Mouse (Mus musculus): ENCODE measurements around the gene Sdccag8. TPM values are rescaled to one million over a fixed set of nuclear protein-coding genes. Genes with fewer than 3 reads are reported as not detected.
A peak's percentile ranks its signal among the peaks of the same experiment; 100 is the strongest.

Gene Sdccag8
- polyA plus RNA-seq, 1 experiment from 2014 or later: 19.2 TPM

- H3K9ac ChIP-seq (ENCODE audit: low read length): peak overlapping the region; percentile 19; the same call in 1 of the 2 replicates
- WGBS: 17% methylated on average over 7 of the region's 7 CpGs
- peaks cover 56% of the 10 kb centered on the region for H3K4me1 ChIP-seq (ENCODE audit: control insufficient read depth, insufficient read depth, low read length)
- ATAC-seq (ENCODE audit: insufficient read depth, low FRiP score, low TSS enrichment) (peak; percentile 65), DNase-seq (ENCODE audit: low spot score) (peak; percentile 50)
- H3K9me3 ChIP-seq (ENCODE audit: control insufficient read depth, low read length): no peaks in the 10 kb centered on the region
- no peak overlapping the region for H3K4me3 ChIP-seq (ENCODE audit: low read depth, low read length)
- H3K27ac ChIP-seq (ENCODE audit: low read depth, low read length): peak overlapping the region; percentile 89
- H3K4me2 ChIP-seq (ENCODE audit: low read depth): no peak overlapping the region
- H3K36me3 ChIP-seq (ENCODE audit: control insufficient read depth, insufficient read depth, low read length): no peaks in the 10 kb centered on the region
- no peaks in the 10 kb centered on the region for H3K27me3 ChIP-seq (ENCODE audit: control insufficient read depth, insufficient read depth, low read length)
These were observed 179.6 kb downstream of the Sdccag8 start for GRCm38 (mm10) chr1:176994087-176994486.

DNA sequence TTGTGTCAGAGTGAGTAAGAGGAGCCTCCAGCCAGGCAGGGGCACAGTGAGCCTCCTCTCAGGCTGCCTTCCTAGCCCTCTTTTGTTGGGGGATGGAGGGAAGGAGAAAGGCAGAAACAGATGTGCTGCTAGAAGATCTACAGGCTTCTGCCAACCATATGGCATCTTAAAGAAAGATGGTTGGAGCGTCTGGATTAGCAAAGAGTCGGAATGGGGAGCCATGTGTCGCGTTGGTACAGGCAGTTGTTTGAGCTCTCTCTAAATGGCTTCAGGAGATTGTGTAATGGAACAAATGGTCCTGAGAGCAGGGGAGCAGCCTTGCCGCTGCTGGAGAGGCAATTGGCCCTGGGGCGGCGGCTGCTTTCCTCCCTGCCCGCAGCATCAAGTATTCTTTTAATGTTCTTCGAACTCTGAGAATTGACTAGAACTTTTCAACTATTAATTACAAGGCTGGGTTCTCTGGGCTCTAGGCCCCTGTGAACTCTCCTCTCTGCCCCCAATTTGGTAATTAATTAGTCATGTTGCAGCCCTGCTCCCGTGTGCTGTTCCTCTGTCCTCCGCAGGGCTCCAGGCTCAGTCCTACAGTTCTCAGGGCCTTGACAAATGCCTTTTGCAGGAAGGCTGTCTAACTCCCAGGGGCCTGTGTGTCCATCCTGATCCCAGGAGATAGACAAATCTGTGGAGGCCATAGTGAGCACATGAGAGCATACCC lies 180.4 kb downstream of the Sdccag8 start:
- Histone ChIP-seq H3K4me1 (ENCODE audit: control insufficient read depth, insufficient read depth, low read length) (peaks cover 57% of the 10 kb centered on the region), H3K4me2 (ENCODE audit: low read depth) (no peak overlapping the region), H3K27ac (ENCODE audit: low read depth, low read length) (peak overlapping the region; percentile 89), H3K9me3 (ENCODE audit: control insufficient read depth, low read length) (no peaks in the 10 kb centered on the region), H3K27me3 (ENCODE audit: control insufficient read depth, insufficient read depth, low read length) (no peaks in the 10 kb centered on the region), H3K36me3 (ENCODE audit: control insufficient read depth, insufficient read depth, low read length) (no peaks in the 10 kb centered on the region), H3K9ac (ENCODE audit: low read length) (peak overlapping the region; percentile 15), H3K4me3 (ENCODE audit: low read depth, low read length) (no peak overlapping the region)
- DNase-seq (ENCODE audit: low spot score) (peak; percentile 52), ATAC-seq (ENCODE audit: insufficient read depth, low FRiP score, low TSS enrichment) (no peak)
- WGBS: 17% methylated on average over 11 of the region's 11 CpGs

DNA sequence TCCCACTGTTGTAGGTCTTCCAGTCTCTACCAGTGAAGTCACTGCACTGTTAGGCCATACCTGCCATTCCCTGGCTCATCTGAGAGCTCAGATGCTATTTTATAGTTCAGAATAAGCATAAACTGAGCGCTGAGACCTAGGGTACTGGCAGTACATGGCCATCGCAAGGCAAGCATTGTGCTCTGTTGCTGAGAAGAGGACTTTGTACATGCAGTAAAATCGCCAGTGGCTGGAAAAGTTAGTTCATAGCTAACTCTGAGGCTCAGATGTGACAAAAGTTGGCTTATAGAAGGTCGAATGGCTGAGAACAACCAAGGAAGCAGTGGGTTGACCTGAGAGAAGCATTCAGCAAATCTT lies 180.9 kb downstream of the Sdccag8 start:
- WGBS: 77% methylated on average over 4 of the region's 4 CpGs
- H3K4me1 ChIP-seq (ENCODE audit: control insufficient read depth, insufficient read depth, low read length): peaks cover 60% of the 10 kb centered on the region
- no peaks in the 10 kb centered on the region for H3K27me3 ChIP-seq (ENCODE audit: control insufficient read depth, insufficient read depth, low read length)
- peak overlapping the region; percentile 89 for H3K27ac ChIP-seq (ENCODE audit: low read depth, low read length)
- DNase-seq (ENCODE audit: low spot score): no peak
- H3K4me2 ChIP-seq (ENCODE audit: low read depth): no peak overlapping the region
- no peak overlapping the region for H3K4me3 ChIP-seq (ENCODE audit: low read depth, low read length)
- no peak for ATAC-seq (ENCODE audit: insufficient read depth, low FRiP score, low TSS enrichment)
- H3K9ac ChIP-seq (ENCODE audit: low read length): no peak overlapping the region; the same call in 1 of the 2 replicates
- H3K36me3 ChIP-seq (ENCODE audit: control insufficient read depth, insufficient read depth, low read length): no peaks in the 10 kb centered on the region
- no peaks in the 10 kb centered on the region for H3K9me3 ChIP-seq (ENCODE audit: control insufficient read depth, low read length)

DNA sequence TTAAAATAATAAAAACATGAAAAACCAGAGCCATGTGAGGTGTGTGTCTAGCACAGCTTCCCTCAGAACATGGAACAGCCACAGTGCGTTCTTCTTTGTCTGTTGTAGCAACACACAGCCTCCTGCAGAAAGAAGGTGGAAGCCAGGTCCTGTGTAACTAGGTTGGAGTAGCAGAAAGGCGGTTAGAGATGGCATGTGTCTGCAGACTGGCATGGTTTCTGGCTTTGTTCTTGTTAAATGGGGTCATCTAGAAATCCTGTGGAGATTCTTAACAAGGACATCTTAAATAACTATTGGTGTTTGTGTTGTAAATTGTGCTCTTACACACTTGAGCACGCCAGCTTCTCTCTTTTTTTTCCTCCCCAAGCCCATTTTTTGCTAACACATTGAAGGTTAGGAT lies 181.7 kb downstream of the Sdccag8 start:
- H3K36me3 ChIP-seq (ENCODE audit: control insufficient read depth, insufficient read depth, low read length): no peaks in the 10 kb centered on the region
- H3K4me2 ChIP-seq (ENCODE audit: low read depth): no peak overlapping the region
- no peaks in the 10 kb centered on the region for H3K27me3 ChIP-seq (ENCODE audit: control insufficient read depth, insufficient read depth, low read length)
- no peaks in the 10 kb centered on the region for H3K9me3 ChIP-seq (ENCODE audit: control insufficient read depth, low read length)
- WGBS: 74% methylated on average over 3 of the region's 3 CpGs
- no peak for ATAC-seq (ENCODE audit: insufficient read depth, low FRiP score, low TSS enrichment)
- H3K27ac ChIP-seq (ENCODE audit: low read depth, low read length): peak overlapping the region; percentile 89
- H3K4me3 ChIP-seq (ENCODE audit: low read depth, low read length): no peak overlapping the region
- H3K9ac ChIP-seq (ENCODE audit: low read length): no peak overlapping the region
- no peak for DNase-seq (ENCODE audit: low spot score)
- H3K4me1 ChIP-seq (ENCODE audit: control insufficient read depth, insufficient read depth, low read length): peaks cover 62% of the 10 kb centered on the region

DNA sequence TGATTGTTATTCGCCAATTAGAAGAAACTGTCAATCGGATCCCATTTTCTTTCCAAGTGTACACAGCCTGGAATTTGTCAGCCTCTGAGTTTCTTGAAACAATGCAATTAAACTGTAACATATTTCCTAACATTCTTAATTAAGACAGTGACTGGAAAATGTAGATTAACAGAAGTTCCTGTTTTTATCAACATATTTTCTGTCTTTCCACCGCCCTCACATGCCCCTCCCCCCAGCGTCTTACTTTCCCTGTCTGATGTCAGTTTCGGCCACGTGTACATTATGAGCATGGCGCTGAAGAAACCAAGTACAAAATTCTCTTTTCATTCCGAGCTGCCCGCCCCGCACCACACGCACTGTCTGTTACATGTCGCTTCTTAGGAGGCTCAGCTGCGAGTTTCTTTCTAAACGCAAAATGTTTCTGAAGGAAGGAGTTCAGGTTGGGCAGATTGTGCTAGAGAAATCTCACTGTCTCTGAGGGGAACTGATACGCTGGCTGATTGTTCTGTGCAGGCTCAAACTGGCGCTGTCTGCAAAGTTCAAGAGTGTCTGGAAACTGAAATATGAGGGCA lies 182.3 kb downstream of the Sdccag8 start:
- 40% methylated on average over 16 of the region's 16 CpGs for WGBS
- Histone ChIP-seq H3K9me3 (ENCODE audit: control insufficient read depth, low read length) (no peaks in the 10 kb centered on the region), H3K27me3 (ENCODE audit: control insufficient read depth, insufficient read depth, low read length) (no peaks in the 10 kb centered on the region), H3K4me2 (ENCODE audit: low read depth) (no peak overlapping the region; the same call in 1 of the 2 replicates), H3K27ac (ENCODE audit: low read depth, low read length) (peak overlapping the region; percentile 89), H3K4me1 (ENCODE audit: control insufficient read depth, insufficient read depth, low read length) (peaks cover 64% of the 10 kb centered on the region), H3K4me3 (ENCODE audit: low read depth, low read length) (no peak overlapping the region), H3K9ac (ENCODE audit: low read length) (peak overlapping the region; percentile 2; the same call in 1 of the 2 replicates), H3K36me3 (ENCODE audit: control insufficient read depth, insufficient read depth, low read length) (no peaks in the 10 kb centered on the region)
- peak; percentile 63 for DNase-seq (ENCODE audit: low spot score)
- no peak for ATAC-seq (ENCODE audit: insufficient read depth, low FRiP score, low TSS enrichment)

GRCm38 (mm10) chr1:176997254-176997653 lies 182.8 kb downstream of the Sdccag8 start:
- Histone ChIP-seq H3K36me3 (ENCODE audit: control insufficient read depth, insufficient read depth, low read length) (no peaks in the 10 kb centered on the region), H3K4me2 (ENCODE audit: low read depth) (peak overlapping the region; percentile 38), H3K9ac (ENCODE audit: low read length) (peak overlapping the region; percentile 2; the same call in 1 of the 2 replicates), H3K9me3 (ENCODE audit: control insufficient read depth, low read length) (no peaks in the 10 kb centered on the region), H3K4me1 (ENCODE audit: control insufficient read depth, insufficient read depth, low read length) (peaks cover 64% of the 10 kb centered on the region), H3K27ac (ENCODE audit: low read depth, low read length) (peak overlapping the region; percentile 89), H3K27me3 (ENCODE audit: control insufficient read depth, insufficient read depth, low read length) (no peaks in the 10 kb centered on the region), H3K4me3 (ENCODE audit: low read depth, low read length) (no peak overlapping the region)
- no peak for ATAC-seq (ENCODE audit: insufficient read depth, low FRiP score, low TSS enrichment)
- DNase-seq (ENCODE audit: low spot score): no peak
- 39% methylated on average over 6 of the region's 6 CpGs for WGBS

GRCm38 (mm10) chr1:176997711-176998689 lies 183.5 kb downstream of the Sdccag8 start:
- no peak overlapping the region for H3K4me3 ChIP-seq (ENCODE audit: low read depth, low read length)
- no peaks in the 10 kb centered on the region for H3K36me3 ChIP-seq (ENCODE audit: control insufficient read depth, insufficient read depth, low read length)
- H3K27me3 ChIP-seq (ENCODE audit: control insufficient read depth, insufficient read depth, low read length): no peaks in the 10 kb centered on the region
- H3K27ac ChIP-seq (ENCODE audit: low read depth, low read length): peak overlapping the region; percentile 89
- peak overlapping the region; percentile 38 for H3K4me2 ChIP-seq (ENCODE audit: low read depth)
- peak; percentile 56 for ATAC-seq (ENCODE audit: insufficient read depth, low FRiP score, low TSS enrichment)
- WGBS: 17% methylated on average over 33 of the region's 33 CpGs
- peak; percentile 70 for DNase-seq (ENCODE audit: low spot score)
- no peaks in the 10 kb centered on the region for H3K9me3 ChIP-seq (ENCODE audit: control insufficient read depth, low read length)
- peaks cover 56% of the 10 kb centered on the region for H3K4me1 ChIP-seq (ENCODE audit: control insufficient read depth, insufficient read depth, low read length)
- H3K9ac ChIP-seq (ENCODE audit: low read length): peak overlapping the region; percentile 43

- H3K36me3 ChIP-seq (ENCODE audit: control insufficient read depth, insufficient read depth, low read length): no peaks in the 10 kb centered on the region
- no peak overlapping the region for H3K4me2 ChIP-seq (ENCODE audit: low read depth)
- H3K27me3 ChIP-seq (ENCODE audit: control insufficient read depth, insufficient read depth, low read length): no peaks in the 10 kb centered on the region
- ATAC-seq (ENCODE audit: insufficient read depth, low FRiP score, low TSS enrichment) (peak; percentile 52), DNase-seq (ENCODE audit: low spot score) (peak; percentile 79)
- no peak overlapping the region for H3K9ac ChIP-seq (ENCODE audit: low read length)
- WGBS: 8% methylated on average over 6 of the region's 6 CpGs
- no peak overlapping the region for H3K4me3 ChIP-seq (ENCODE audit: low read depth, low read length)
- peaks cover 49% of the 10 kb centered on the region for H3K4me1 ChIP-seq (ENCODE audit: control insufficient read depth, insufficient read depth, low read length)
- H3K27ac ChIP-seq (ENCODE audit: low read depth, low read length): peak overlapping the region; percentile 89; the same call in 1 of the 2 replicates
- H3K9me3 ChIP-seq (ENCODE audit: control insufficient read depth, low read length): no peaks in the 10 kb centered on the region
These were observed 184.6 kb downstream of the Sdccag8 start for GRCm38 (mm10) chr1:176999011-176999410.

Data from neural tube, embryonic 11.5 days (tissue).